Mouse (Mus musculus) forebrain, embryonic 16.5 days (tissue): Measurements from ENCODE around the gene Thsd7b. TPM values are rescaled to one million over a fixed set of nuclear protein-coding genes. Genes with fewer than 3 reads are reported as not detected.

Experiments
- ATAC-seq: fragments of 200-750 bp; cut with Nextera tagmentation; 2 replicates; pipeline ENCODE4 v1.8.0; 2017; ENCODE audit warnings: mild to moderate bottlenecking, moderate library complexity
- H3K27ac ChIP-seq: fragments of 300-500 bp; sonication (generic); 2 replicates; pipeline ENCODE4 v1.5.1; 2014; ENCODE audit warnings: low read length, control low read depth
- H3K27me3 ChIP-seq: fragments of 300-500 bp; sonication (generic); replicated peaks from 2 replicates; pipeline ENCODE4 v1.6.1; 2014; ENCODE audit warnings: low read length; ENCODE audit not compliant: control insufficient read depth, insufficient read depth
- H3K36me3 ChIP-seq: fragments of 300-500 bp; sonication (generic); 2 replicates; pipeline ENCODE4 v1.6.1; 2014; ENCODE audit not compliant: control insufficient read depth, insufficient read depth
- H3K4me1 ChIP-seq: fragments of 300-500 bp; sonication (generic); replicated peaks from 2 replicates; pipeline ENCODE4 v1.6.1; 2014; ENCODE audit warnings: low read length; ENCODE audit not compliant: control insufficient read depth, insufficient read depth
- H3K4me2 ChIP-seq: fragments of 300-500 bp; sonication (generic); 2 replicates; pipeline ENCODE4 v1.6.1; 2014; ENCODE audit warnings: mild to moderate bottlenecking, low read length, control low read depth
- H3K4me3 ChIP-seq: fragments of 300-500 bp; sonication (generic); replicated peaks from 2 replicates; pipeline ENCODE4 v1.5.1; 2014; ENCODE audit warnings: mild to moderate bottlenecking, low read length, control low read depth
- H3K9ac ChIP-seq: fragments of 300-500 bp; sonication (generic); replicated peaks from 2 replicates; pipeline ENCODE4 v1.6.1; 2014; ENCODE audit warnings: low read depth, low read length, control low read depth
- H3K9me3 ChIP-seq: fragments of 300-500 bp; sonication (generic); 2 replicates; pipeline ENCODE4 v1.6.1; 2016; ENCODE audit warnings: low read length; ENCODE audit not compliant: control insufficient read depth
- WGBS: fragments of 180-500 bp; shearing (Covaris S2); extraction: QIAGEN DNeasy Blood & Tissue Kit; methylation state at CpG from one replicate; pipeline ENCODE4 v1.1.7; 2014; 5-methylcytosine and 5-hydroxymethylcytosine counted together
- polyA plus RNA-seq: library from polyadenylated mRNA; unstranded; fragments of >200 nt; fragmentation: Nextera tagmentation; extraction: Ambion mirVana; gene quantifications from 2 replicates; pipeline ENCODE4 v1.2.1, GENCODE M21; 2015

Thsd7b gene
- 5.6 and 9.5 TPM in 2 replicates for polyA plus RNA-seq

- H3K27me3 ChIP-seq = 0 out of 2 replicates have a peak, but pooled peaks cover 2% of the 10 kb centered on the region
- H3K4me1 ChIP-seq = peaks cover 13% of the 10 kb centered on the region
- no peaks in the 10 kb centered on the region for H3K36me3 ChIP-seq
- H3K27ac ChIP-seq = 0 out of 2 replicates have a peak within 1 kb of the TSS, but pooled peaks have one; percentile 13
- H3K9me3 ChIP-seq = no peaks in the 10 kb centered on the region
- WGBS = under 1% methylated on average over 44 of the region's 45 CpGs
- peak within 1 kb of the TSS; percentile 62 for H3K9ac ChIP-seq
- ATAC-seq = peak; percentile 81
- peak within 1 kb of the TSS; percentile 59 for H3K4me3 ChIP-seq
- H3K4me2 ChIP-seq = peak within 1 kb of the TSS; percentile 90
Observed at GRCm38 (mm10) chr1:129272982-129273937, at the start of gene Thsd7b. Thsd7b (plus strand) TSS chr1:129273302.

- Histone ChIP-seq H3K9ac (no peak overlapping the region), H3K4me2 (no peak overlapping the region), H3K27ac (no peak overlapping the region), H3K4me1 (no peaks in the 10 kb centered on the region), H3K36me3 (no peaks in the 10 kb centered on the region), H3K4me3 (no peak overlapping the region), H3K27me3 (no peaks in the 10 kb centered on the region), H3K9me3 (no peaks in the 10 kb centered on the region)
- WGBS = 38% methylated on average over 3 of the region's 3 CpGs
- peak; percentile 65; the same call in 1 of the 2 replicates for ATAC-seq
Observed at GRCm38 (mm10) chr1:129244292-129244691, 28.8 kb upstream of the Thsd7b start.

GRCm38 (mm10) chr1:129250704-129251443, 22.2 kb upstream of the Thsd7b start:
- Histone ChIP-seq H3K27me3 (no peaks in the 10 kb centered on the region), H3K4me3 (no peak overlapping the region), H3K36me3 (no peaks in the 10 kb centered on the region), H3K4me1 (no peaks in the 10 kb centered on the region), H3K4me2 (no peak overlapping the region), H3K9ac (no peak overlapping the region), H3K9me3 (no peaks in the 10 kb centered on the region), H3K27ac (no peak overlapping the region)
- ATAC-seq = no peak
- WGBS = 65% methylated on average over 6 of the region's 6 CpGs

GRCm38 (mm10) chr1:129266684-129267083, 6.4 kb upstream of the Thsd7b start:
- Histone ChIP-seq H3K4me1 (peaks cover 5% of the 10 kb centered on the region; the same call in 1 of the 2 replicates), H3K36me3 (no peaks in the 10 kb centered on the region), H3K4me3 (no peak overlapping the region), H3K4me2 (no peak overlapping the region), H3K27me3 (0 out of 2 replicates have a peak, but pooled peaks cover 2% of the 10 kb centered on the region), H3K27ac (no peak overlapping the region), H3K9ac (no peak overlapping the region), H3K9me3 (no peaks in the 10 kb centered on the region)
- WGBS = 85% methylated on average over 3 of the region's 3 CpGs
- ATAC-seq = no peak

- no peak overlapping the region for H3K9ac ChIP-seq
- 89% methylated on average over 1 of the region's 1 CpGs for WGBS
- H3K27ac ChIP-seq = no peak overlapping the region
- H3K27me3 ChIP-seq = no peaks in the 10 kb centered on the region
- no peaks in the 10 kb centered on the region for H3K36me3 ChIP-seq
- H3K9me3 ChIP-seq = 0 out of 2 replicates have a peak, but pooled peaks cover 2% of the 10 kb centered on the region
- no peaks in the 10 kb centered on the region for H3K4me1 ChIP-seq
- H3K4me3 ChIP-seq = no peak overlapping the region
- no peak overlapping the region for H3K4me2 ChIP-seq
- peak; percentile 66; the same call in 1 of the 2 replicates for ATAC-seq
Observed at GRCm38 (mm10) chr1:129304173-129304572, 31.1 kb downstream of the Thsd7b start.

GRCm38 (mm10) chr1:129324388-129324787, 51.3 kb downstream of the Thsd7b start:
- Histone ChIP-seq H3K4me3 (no peak overlapping the region), H3K4me1 (peaks cover 9% of the 10 kb centered on the region), H3K9ac (no peak overlapping the region), H3K9me3 (no peaks in the 10 kb centered on the region), H3K4me2 (no peak overlapping the region), H3K27me3 (no peaks in the 10 kb centered on the region), H3K36me3 (no peaks in the 10 kb centered on the region), H3K27ac (peak overlapping the region; percentile 6; the same call in 1 of the 2 replicates)
- WGBS = 22% methylated on average over 6 of the region's 6 CpGs
- ATAC-seq = peak; percentile 92

- H3K4me2 ChIP-seq = no peak overlapping the region
- no peak overlapping the region for H3K4me3 ChIP-seq
- 21% methylated on average over 2 of the region's 2 CpGs for WGBS
- no peak overlapping the region for H3K9ac ChIP-seq
- peaks cover 9% of the 10 kb centered on the region for H3K4me1 ChIP-seq
- no peak overlapping the region for H3K27ac ChIP-seq
- peak; percentile 80 for ATAC-seq
- no peaks in the 10 kb centered on the region for H3K9me3 ChIP-seq
- H3K27me3 ChIP-seq = no peaks in the 10 kb centered on the region
- H3K36me3 ChIP-seq = no peaks in the 10 kb centered on the region
Observed at GRCm38 (mm10) chr1:129324798-129325197, 51.7 kb downstream of the Thsd7b start.

GRCm38 (mm10) chr1:129356631-129357030, 83.5 kb downstream of the Thsd7b start:
- H3K4me3 ChIP-seq = no peak overlapping the region
- H3K4me1 ChIP-seq = peaks cover 8% of the 10 kb centered on the region
- 49% methylated on average over 6 of the region's 6 CpGs for WGBS
- H3K36me3 ChIP-seq = no peaks in the 10 kb centered on the region
- H3K9ac ChIP-seq = no peak overlapping the region
- H3K4me2 ChIP-seq = no peak overlapping the region
- H3K9me3 ChIP-seq = no peaks in the 10 kb centered on the region
- H3K27ac ChIP-seq = no peak overlapping the region
- ATAC-seq = 0 out of 2 replicates have a peak, but pooled peaks have one; percentile 14
- no peaks in the 10 kb centered on the region for H3K27me3 ChIP-seq

- Histone ChIP-seq H3K9ac (no peak overlapping the region), H3K4me3 (no peak overlapping the region), H3K36me3 (no peaks in the 10 kb centered on the region), H3K9me3 (no peaks in the 10 kb centered on the region), H3K27me3 (no peaks in the 10 kb centered on the region), H3K4me2 (peak overlapping the region; percentile 28; the same call in 1 of the 2 replicates), H3K4me1 (peaks cover 8% of the 10 kb centered on the region), H3K27ac (no peak overlapping the region)
- ATAC-seq = peak; percentile 97
- WGBS = 27% methylated on average over 2 of the region's 2 CpGs
Observed at GRCm38 (mm10) chr1:129357378-129357777, 84.3 kb downstream of the Thsd7b start.
